Comparison of ENCODE assay signal across 16 mouse cellular contexts in the genomic region with DNA sequence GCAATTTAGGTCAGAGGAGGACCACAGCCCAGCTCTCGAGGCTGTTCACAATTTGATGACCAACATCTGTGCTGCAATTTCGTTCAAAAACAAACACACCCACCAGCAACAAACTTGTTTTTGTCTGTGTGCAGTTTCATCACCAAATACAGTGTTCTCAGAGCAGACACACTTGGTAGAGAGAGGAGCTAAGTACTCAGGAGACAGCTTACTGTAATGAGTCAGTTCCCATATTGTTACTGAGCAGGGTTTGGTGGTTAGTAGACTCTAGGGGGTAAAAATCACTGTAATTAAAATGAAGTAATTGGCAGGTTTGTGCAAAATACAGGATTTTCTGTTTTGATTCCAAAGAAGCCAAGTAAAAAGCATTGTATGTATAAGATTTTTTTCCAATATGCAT.
"Had no signal": no experiment of that assay in that cellular context is flagged by ENCODE, and none has a peak within 500 bp of the region (broad histone marks: within the 10 kb centered on the region; RNA-seq: fewer than 3 reads in every experiment).

No protein-coding gene starts in this region.

- DNase-seq: kidney, adult 2 months; kidney, postnatal 36 days; left cerebral cortex, postnatal 4 days; lung, adult 18-20 months; lung, postnatal 4 days; midbrain, embryonic 14.5 days; right cerebral cortex, postnatal 4 days; spleen, adult 18-20 months; thymus, adult 2 months; thymus, postnatal 25 days had no signal

- H3K4me3 ChIP-seq: limb, embryonic 13.5 days; midbrain, embryonic 10.5 days; myocyte; neural tube, embryonic 12.5 days had no signal

- H3K27ac ChIP-seq: kidney, postnatal 0 days; limb, embryonic 13.5 days; liver, embryonic 14.5 days; midbrain, embryonic 10.5 days; neural tube, embryonic 12.5 days had no signal
